Mouse (Mus musculus) limb, embryonic 14.5 days (tissue): Measurements from ENCODE around the gene Fbxl19. TPM values are rescaled to one million over a fixed set of nuclear protein-coding genes. Genes with fewer than 3 reads are reported as not detected.

Experiments used
- ATAC-seq: fragments of 200-750 bp; cut with Nextera tagmentation; 2 replicates; pipeline ENCODE4 v1.8.0; 2017; ENCODE audit warnings: low read depth, moderate number of reproducible peaks, moderate TSS enrichment; ENCODE audit not compliant: low FRiP score
- DNase-seq: peaks from one replicate; pipeline ENCODE4 v3.0.0-alpha.2; 2015; ENCODE audit warnings: low spot score
- H3K27ac ChIP-seq: fragments of 300-500 bp; sonication (generic); replicated peaks from 2 replicates; pipeline ENCODE4 v1.5.1; 2014; ENCODE audit warnings: low read depth, mild to moderate bottlenecking, low read length, moderate library complexity, mixed read lengths
- H3K27me3 ChIP-seq: fragments of 300-500 bp; sonication (generic); 2 replicates; pipeline ENCODE4 v1.6.1; 2014; ENCODE audit warnings: low read length, mixed read lengths; ENCODE audit not compliant: control insufficient read depth, insufficient read depth
- H3K36me3 ChIP-seq: fragments of 300-500 bp; sonication (generic); 2 replicates; pipeline ENCODE4 v1.6.1; 2014; ENCODE audit warnings: mild to moderate bottlenecking, low read length, moderate library complexity, mixed read lengths; ENCODE audit not compliant: control insufficient read depth, insufficient read depth
- H3K4me1 ChIP-seq: fragments of 300-500 bp; sonication (generic); 2 replicates; pipeline ENCODE4 v1.6.1; 2014; ENCODE audit warnings: antibody characterized with exemption, low read length, mixed read lengths; ENCODE audit not compliant: control insufficient read depth, insufficient read depth
- H3K4me2 ChIP-seq: fragments of 300-500 bp; sonication (generic); replicated peaks from 2 replicates; pipeline ENCODE4 v1.6.1; 2014; ENCODE audit warnings: low read depth, mild to moderate bottlenecking, low read length, moderate library complexity; ENCODE audit not compliant: severe bottlenecking
- H3K4me3 ChIP-seq: fragments of 300-500 bp; sonication (generic); replicated peaks from 2 replicates; pipeline ENCODE4 v1.5.1; 2014; ENCODE audit warnings: low read length
- H3K9ac ChIP-seq: fragments of 300-500 bp; sonication (generic); 2 replicates; pipeline ENCODE4 v1.6.1; 2014; ENCODE audit warnings: mild to moderate bottlenecking, low read depth, low read length, moderate library complexity; ENCODE audit not compliant: severe bottlenecking
- H3K9me3 ChIP-seq: fragments of 300-500 bp; sonication (generic); 2 replicates; pipeline ENCODE4 v1.6.1; 2016; ENCODE audit warnings: low read length; ENCODE audit not compliant: control insufficient read depth
- POLR2A ChIP-seq: fragments of 200-500 bp; IDR thresholded peaks from 2 replicates; pipeline ENCODE4 v1.8.0; 2012; ENCODE audit warnings: inconsistent platforms, mild to moderate bottlenecking, moderate library complexity, borderline replicate concordance; ENCODE audit not compliant: insufficient read depth, insufficient read length; ENCODE audit errors: extremely low read depth
- WGBS: fragments of 180-500 bp; shearing (Covaris S2); extraction: QIAGEN DNeasy Blood & Tissue Kit; methylation state at CpG from one replicate; pipeline ENCODE4 v1.1.7; 2014; 5-methylcytosine and 5-hydroxymethylcytosine counted together
- polyA plus RNA-seq, 2 experiments: library from polyadenylated mRNA; depleted of rRNA in 1 of 2; stranded (reverse) in 1 of 2; unstranded in 1 of 2; fragments of >200 nt; fragmentation: Nextera tagmentation in 1 of 2; extraction: Ambion mirVana in 1 of 2; gene quantifications; 2 replicates each; pipeline versions ENCODE4 v1.2.1 to v1.2.3; 2012 to 2014

The Fbxl19 gene
- polyA plus RNA-seq, 2 experiments: 4.4 to 64.5 TPM

- DNase-seq (no peak), ATAC-seq (no peak)
- Histone ChIP-seq H3K9me3 (no peaks in the 10 kb centered on the region), H3K27me3 (no peaks in the 10 kb centered on the region), H3K36me3 (peaks cover 50% of the 10 kb centered on the region), H3K27ac (no peak overlapping the region), H3K4me1 (no peaks in the 10 kb centered on the region), H3K9ac (no peak overlapping the region), H3K4me2 (no peak overlapping the region), H3K4me3 (no peak overlapping the region)
- no peak for TF ChIP-seq POLR2A
- 78% methylated on average over 4 of the region's 4 CpGs for WGBS
Observed at GRCm38 (mm10) chr7:127811240-127811639, 66.9 kb downstream of the Fbxl19 start.

GRCm38 (mm10) chr7:127812292-127812691, 67.9 kb downstream of the Fbxl19 start:
- Histone ChIP-seq H3K27me3 (no peaks in the 10 kb centered on the region), H3K9me3 (no peaks in the 10 kb centered on the region), H3K9ac (no peak overlapping the region), H3K4me3 (no peak overlapping the region), H3K4me1 (no peaks in the 10 kb centered on the region), H3K27ac (no peak overlapping the region), H3K36me3 (peaks cover 50% of the 10 kb centered on the region), H3K4me2 (no peak overlapping the region)
- no peak for TF ChIP-seq POLR2A
- WGBS: 81% methylated on average over 3 of the region's 3 CpGs
- ATAC-seq: no peak
- no peak for DNase-seq

- Histone ChIP-seq H3K4me1 (no peaks in the 10 kb centered on the region), H3K36me3 (peaks cover 47% of the 10 kb centered on the region), H3K27me3 (no peaks in the 10 kb centered on the region), H3K9me3 (no peaks in the 10 kb centered on the region), H3K27ac (no peak overlapping the region), H3K9ac (no peak overlapping the region), H3K4me3 (no peak overlapping the region), H3K4me2 (no peak overlapping the region)
- no peak for TF ChIP-seq POLR2A
- 79% methylated on average over 4 of the region's 4 CpGs for WGBS
- ATAC-seq (no peak), DNase-seq (no peak)
Observed at GRCm38 (mm10) chr7:127813821-127814220, 69.5 kb downstream of the Fbxl19 start.

GRCm38 (mm10) chr7:127814241-127814921, 70.0 kb downstream of the Fbxl19 start:
- peaks cover 45% of the 10 kb centered on the region for H3K36me3 ChIP-seq
- H3K4me3 ChIP-seq: no peak overlapping the region
- TF ChIP-seq POLR2A: no peak
- DNase-seq (peak; percentile 5), ATAC-seq (no peak)
- no peaks in the 10 kb centered on the region for H3K9me3 ChIP-seq
- 78% methylated on average over 19 of the region's 19 CpGs for WGBS
- no peaks in the 10 kb centered on the region for H3K27me3 ChIP-seq
- H3K4me2 ChIP-seq: no peak overlapping the region
- no peak overlapping the region for H3K9ac ChIP-seq
- H3K27ac ChIP-seq: no peak overlapping the region
- H3K4me1 ChIP-seq: no peaks in the 10 kb centered on the region

GRCm38 (mm10) chr7:127815116-127815665, 70.8 kb downstream of the Fbxl19 start:
- no peak overlapping the region for H3K4me3 ChIP-seq
- ATAC-seq: no peak
- H3K4me1 ChIP-seq: no peaks in the 10 kb centered on the region
- H3K36me3 ChIP-seq: peaks cover 37% of the 10 kb centered on the region
- H3K4me2 ChIP-seq: no peak overlapping the region
- no peak overlapping the region for H3K27ac ChIP-seq
- no peak for DNase-seq
- H3K9me3 ChIP-seq: no peaks in the 10 kb centered on the region
- no peaks in the 10 kb centered on the region for H3K27me3 ChIP-seq
- no peak overlapping the region for H3K9ac ChIP-seq
- TF ChIP-seq POLR2A: no peak
- WGBS: 91% methylated on average over 15 of the region's 15 CpGs
